Mouse (Mus musculus): Measurements from ENCODE around the gene St6gal1.

DNA sequence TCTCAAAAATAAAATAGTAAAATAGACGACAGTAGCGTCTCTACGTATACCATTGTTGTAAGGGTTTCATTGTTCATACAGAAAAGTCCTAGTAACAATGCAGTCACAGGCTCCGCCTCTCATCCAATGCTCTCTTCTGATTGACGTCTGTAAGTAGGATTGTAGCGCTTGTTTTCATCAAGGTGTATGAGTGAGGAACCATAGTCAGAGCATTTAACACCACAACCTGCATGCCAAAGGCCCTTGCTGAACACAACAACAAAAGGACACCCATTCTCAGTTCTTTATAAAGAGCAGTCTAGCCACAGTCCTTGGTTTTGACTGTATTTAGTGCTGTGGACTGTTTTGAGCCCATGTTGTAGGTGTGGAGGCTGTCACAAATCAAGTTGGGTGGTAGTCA, 64.9 kb downstream of the St6gal1 start:
- no peak for TF ChIP-seq CTCF (IDR thresholded peaks at IDR 0.05; ENCODE audit: insufficient read depth, low read length)
- TF ChIP-seq POLR2A (IDR thresholded peaks at IDR 0.05; ENCODE audit: borderline replicate concordance, extremely low read depth, low read depth, low read length): no peak
